In genomic region chr10:90830591-90831287, GRCm38 (mm10) we compare ENCODE assay signal across 8 mouse cellular contexts.
DNase-seq lines count a peak whose midpoint lies in the region; ATAC-seq lines count a peak whose summit lies in the region.
"Had no signal": no experiment of that assay in that cellular context is flagged by ENCODE, and none has a peak within 500 bp of the region (broad histone marks: within the 10 kb centered on the region; RNA-seq: fewer than 3 reads in every experiment).

No protein-coding gene starts in this region.

- no peak overlapping the region for H3K9ac ChIP-seq in embryonic facial prominence, embryonic 12.5 days
- peak overlapping the region; percentile 80; the same call in 1 of the 2 replicates for H3K9ac ChIP-seq in neural tube, embryonic 12.5 days
- H3K9ac ChIP-seq: embryonic facial prominence, embryonic 15.5 days had no signal

- ATAC-seq in embryonic facial prominence, embryonic 12.5 days (ENCODE audit: insufficient number of reproducible peaks, insufficient read depth, low FRiP score, low TSS enrichment): no peak
- no peak for ATAC-seq in neural tube, embryonic 12.5 days (ENCODE audit: low FRiP score, low read depth)

- no peaks in the 10 kb centered on the region for H3K9me3 ChIP-seq in embryonic facial prominence, embryonic 12.5 days
- H3K9me3 ChIP-seq in neural tube, embryonic 12.5 days: no peaks in the 10 kb centered on the region
- H3K9me3 ChIP-seq: embryonic facial prominence, embryonic 15.5 days had no signal

- 0 out of 2 replicates have a peak overlapping the region, but pooled peaks have one; percentile 99 for H3K4me2 ChIP-seq in embryonic facial prominence, embryonic 12.5 days (replicated peaks)
- peak overlapping the region; percentile 91 for H3K4me2 ChIP-seq in neural tube, embryonic 12.5 days (replicated peaks)

- no peaks in the 10 kb centered on the region for H3K36me3 ChIP-seq in embryonic facial prominence, embryonic 12.5 days
- no peaks in the 10 kb centered on the region for H3K36me3 ChIP-seq in neural tube, embryonic 12.5 days
- H3K36me3 ChIP-seq: embryonic facial prominence, embryonic 15.5 days had no signal

- 4% methylated on average over 21 of the region's 21 CpGs for WGBS in embryonic facial prominence, embryonic 12.5 days
- WGBS in neural tube, embryonic 12.5 days: 3% methylated on average over 21 of the region's 21 CpGs

- peaks cover 71% of the 10 kb centered on the region for H3K27me3 ChIP-seq in embryonic facial prominence, embryonic 12.5 days
- H3K27me3 ChIP-seq in neural tube, embryonic 12.5 days (replicated peaks): peaks cover 34% of the 10 kb centered on the region

- H3K4me3 ChIP-seq in embryonic facial prominence, embryonic 12.5 days: 0 out of 2 replicates have a peak overlapping the region, but pooled peaks have one; percentile 57
- peak overlapping the region; percentile 71 for H3K4me3 ChIP-seq in neural tube, embryonic 12.5 days

- H3K4me1 ChIP-seq in embryonic facial prominence, embryonic 12.5 days: 0 out of 2 replicates have a peak, but pooled peaks cover 3% of the 10 kb centered on the region
- H3K4me1 ChIP-seq in neural tube, embryonic 12.5 days: peaks cover 10% of the 10 kb centered on the region; the same call in 1 of the 2 replicates

- DNase-seq in cerebellum, postnatal 10 days: peak; percentile 64 to 73
- DNase-seq in left cerebral cortex, adult 11 months (ENCODE audit: low spot score): peak; percentile 32
- no peak for DNase-seq in spleen, postnatal 36 days (ENCODE audit: low spot score in 2 of 2)
- no peak for DNase-seq in lung, postnatal 14 days
- no peak for DNase-seq in liver

- H3K27ac ChIP-seq in embryonic facial prominence, embryonic 12.5 days: no peak overlapping the region
- no peak overlapping the region for H3K27ac ChIP-seq in neural tube, embryonic 12.5 days
- H3K27ac ChIP-seq: embryonic facial prominence, embryonic 15.5 days had no signal

Comparison
In these comparisons a context has a peak if more than half of its experiments do, and no peak if none do; other contexts are left out.
1. DNase-seq: peak in cerebellum, postnatal 10 days (2 of 2) and left cerebral cortex, adult 11 months (single experiment); none in spleen, postnatal 36 days (0 of 2), lung, postnatal 14 days (single experiment) and liver (single experiment).